Mouse (Mus musculus): ENCODE data around the gene Fyb. TPM values are rescaled to one million over a fixed set of nuclear protein-coding genes. Genes with fewer than 3 reads are reported as not detected.

The Fyb gene
- polyA plus RNA-seq, 1 experiment = 190 TPM

DNA sequence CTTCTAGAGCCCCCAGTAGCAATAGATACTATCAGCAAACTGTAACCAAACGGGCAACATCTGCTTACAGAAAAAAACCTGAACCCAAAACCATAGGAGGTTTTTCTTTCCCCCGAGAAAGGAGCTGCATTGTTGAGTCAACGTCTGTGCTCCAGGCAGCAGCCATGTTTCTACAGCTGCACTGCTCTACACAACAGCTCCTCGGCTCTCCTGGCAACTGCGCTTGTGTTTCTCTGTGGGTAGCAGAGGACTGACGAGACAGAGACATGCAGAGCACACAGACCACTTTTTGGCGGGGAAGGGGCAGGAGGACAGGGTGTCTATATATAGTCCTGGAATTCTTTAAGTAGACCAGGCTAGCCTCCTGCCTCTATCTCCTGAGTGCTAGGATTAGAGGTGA is 65.5 kb downstream of the Fyb start:
- Histone ChIP-seq H3ac (ENCODE audit: control insufficient read depth, insufficient read length, low read depth) (no peak overlapping the region), H3K4me3 (ENCODE audit: insufficient read depth, poor library complexity, severe bottlenecking) (no peak overlapping the region), H3K79me3 (ENCODE audit: low read depth) (no peaks in the 10 kb centered on the region), H3K36me3 (ENCODE audit: control insufficient read depth, insufficient read depth) (no peaks in the 10 kb centered on the region), H3K79me2 (ENCODE audit: control insufficient read depth, insufficient read depth) (no peaks in the 10 kb centered on the region), H3K27me3 (ENCODE audit: control insufficient read depth, insufficient read depth, insufficient read length) (no peaks in the 10 kb centered on the region)
- TF ChIP-seq MAX (IDR thresholded peaks at IDR 0.05) = no peak
- TF ChIP-seq MYOG (IDR thresholded peaks at IDR 0.05; ENCODE audit: control insufficient read depth, extremely low read depth, insufficient read length) = no peak
- no peak for TF ChIP-seq CTCF (IDR thresholded peaks at IDR 0.05; ENCODE audit: control insufficient read depth, insufficient read depth, insufficient read length)

DNA sequence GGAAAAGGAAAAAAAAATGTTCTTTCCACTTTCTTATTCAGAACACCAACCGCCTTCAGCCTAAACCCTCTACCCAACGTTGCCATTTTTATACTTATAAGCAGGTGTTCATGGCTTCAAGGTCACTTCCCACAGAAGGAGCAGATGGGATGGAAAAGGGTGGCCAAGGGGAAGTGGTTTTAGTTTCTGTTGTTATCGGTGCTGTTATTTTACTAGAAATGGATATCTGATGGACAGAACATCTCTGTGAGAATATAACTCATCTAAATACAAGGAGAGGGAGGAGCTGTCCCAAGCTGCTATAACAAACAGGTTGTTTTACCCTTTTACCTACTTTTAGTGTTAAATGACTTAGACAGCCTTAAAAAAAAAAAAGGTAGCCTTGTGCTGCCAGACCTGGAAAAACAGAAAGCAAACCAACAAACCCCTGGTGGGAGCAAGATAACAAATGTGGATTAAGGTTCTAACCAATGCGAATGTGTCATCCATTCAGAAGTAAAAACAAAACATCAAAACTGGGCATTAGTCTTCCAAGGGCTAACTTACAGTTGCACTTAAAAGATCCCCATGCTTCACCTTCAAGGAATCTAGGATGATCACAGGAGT is 68.3 kb downstream of the Fyb start:
- Histone ChIP-seq H3K79me3 (ENCODE audit: low read depth) (no peaks in the 10 kb centered on the region), H3K27me3 (ENCODE audit: control insufficient read depth, insufficient read depth, insufficient read length) (no peaks in the 10 kb centered on the region), H3K36me3 (ENCODE audit: control insufficient read depth, insufficient read depth) (no peaks in the 10 kb centered on the region), H3ac (ENCODE audit: control insufficient read depth, insufficient read length, low read depth) (no peak overlapping the region), H3K4me3 (ENCODE audit: insufficient read depth, poor library complexity, severe bottlenecking) (no peak overlapping the region), H3K79me2 (ENCODE audit: control insufficient read depth, insufficient read depth) (no peaks in the 10 kb centered on the region)
- TF ChIP-seq CEBPB (IDR thresholded peaks at IDR 0.05; ENCODE audit: low read depth) (no peak), MYOG (IDR thresholded peaks at IDR 0.05; ENCODE audit: control insufficient read depth, extremely low read depth, insufficient read length) (no peak), USF1 (IDR thresholded peaks at IDR 0.05; ENCODE audit: low read depth) (no peak), CTCF (IDR thresholded peaks at IDR 0.05; ENCODE audit: control insufficient read depth, insufficient read depth, insufficient read length) (no peak), FOSL1 (IDR thresholded peaks at IDR 0.05; ENCODE audit: insufficient read depth, low read length, poor library complexity, severe bottlenecking) (no peak), MAX (IDR thresholded peaks at IDR 0.05) (no peak), MYOD1 (IDR thresholded peaks at IDR 0.05; ENCODE audit: control insufficient read depth, insufficient read length, low read depth) (no peak)

DNA sequence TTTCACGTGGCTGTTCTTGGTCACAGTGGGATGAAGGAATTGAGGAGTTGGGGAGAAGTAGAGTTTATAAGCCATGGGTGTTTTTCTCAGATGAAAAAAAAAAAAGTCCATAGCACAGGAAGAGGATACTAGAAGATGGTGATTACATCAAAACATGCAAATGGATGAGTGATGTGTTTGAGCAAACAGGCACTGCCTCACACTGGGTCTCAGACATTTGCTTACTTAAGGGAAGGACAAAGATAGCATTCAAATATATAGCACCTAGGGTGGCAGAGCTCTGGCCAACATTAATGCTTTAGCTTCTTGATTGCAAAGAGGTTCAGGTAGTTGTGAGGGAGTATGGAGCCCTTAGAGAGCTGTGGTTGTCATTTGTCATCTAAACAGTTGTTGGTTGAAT is 68.9 kb downstream of the Fyb start:
- Histone ChIP-seq H3ac (ENCODE audit: control insufficient read depth, insufficient read length, low read depth) (no peak overlapping the region), H3K79me2 (ENCODE audit: control insufficient read depth, insufficient read depth) (no peaks in the 10 kb centered on the region), H3K27me3 (ENCODE audit: control insufficient read depth, insufficient read depth, insufficient read length) (no peaks in the 10 kb centered on the region), H3K79me3 (ENCODE audit: low read depth) (no peaks in the 10 kb centered on the region), H3K36me3 (ENCODE audit: control insufficient read depth, insufficient read depth) (no peaks in the 10 kb centered on the region), H3K4me3 (ENCODE audit: insufficient read depth, poor library complexity, severe bottlenecking) (no peak overlapping the region)
- TF ChIP-seq CEBPB (IDR thresholded peaks at IDR 0.05; ENCODE audit: low read depth) = no peak
- TF ChIP-seq MAX (IDR thresholded peaks at IDR 0.05) = no peak
- TF ChIP-seq FOSL1 (IDR thresholded peaks at IDR 0.05; ENCODE audit: insufficient read depth, low read length, poor library complexity, severe bottlenecking) = no peak
- no peak for TF ChIP-seq MYOG (IDR thresholded peaks at IDR 0.05; ENCODE audit: control insufficient read depth, extremely low read depth, insufficient read length)
- no peak for TF ChIP-seq USF1 (IDR thresholded peaks at IDR 0.05; ENCODE audit: low read depth)
- no peak for TF ChIP-seq CTCF (IDR thresholded peaks at IDR 0.05; ENCODE audit: control insufficient read depth, insufficient read depth, insufficient read length)

DNA sequence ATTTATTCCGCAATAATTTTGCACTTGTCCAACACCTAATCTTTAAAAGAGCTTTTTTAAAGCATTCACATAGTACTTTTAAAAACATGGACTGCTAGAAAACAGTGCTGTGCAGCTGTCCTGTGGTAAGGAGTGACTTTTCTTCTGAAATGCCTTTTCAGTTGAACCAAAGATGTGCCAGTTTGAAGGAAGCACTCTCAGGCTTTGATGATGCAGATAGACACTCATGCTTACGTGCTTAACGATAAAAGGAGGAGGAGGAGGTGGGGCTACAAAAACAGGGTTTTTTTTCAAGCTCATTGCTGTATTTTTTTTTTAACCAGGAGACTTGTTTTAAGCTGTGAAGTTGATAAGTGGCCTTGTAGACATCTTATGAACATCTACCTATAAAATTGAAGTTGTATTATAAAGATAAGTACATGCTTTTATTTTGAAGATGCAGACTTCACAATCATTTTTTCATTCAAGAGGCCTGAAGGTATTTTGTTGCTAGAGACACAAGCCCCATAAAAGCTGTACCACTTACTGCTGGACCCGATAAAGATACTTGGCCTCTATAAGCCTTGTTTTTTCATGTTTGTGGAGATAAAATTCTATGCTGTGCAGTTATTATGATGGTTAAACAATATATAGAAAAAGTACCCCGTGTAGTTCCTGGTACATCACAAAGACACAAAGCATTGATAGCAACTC is 70.1 kb downstream of the Fyb start:
- Histone ChIP-seq H3ac (ENCODE audit: control insufficient read depth, insufficient read length, low read depth) (no peak overlapping the region), H3K4me3 (ENCODE audit: insufficient read depth, poor library complexity, severe bottlenecking) (no peak overlapping the region), H3K36me3 (ENCODE audit: control insufficient read depth, insufficient read depth) (no peaks in the 10 kb centered on the region), H3K79me2 (ENCODE audit: control insufficient read depth, insufficient read depth) (no peaks in the 10 kb centered on the region), H3K79me3 (ENCODE audit: low read depth) (no peaks in the 10 kb centered on the region), H3K27me3 (ENCODE audit: control insufficient read depth, insufficient read depth, insufficient read length) (no peaks in the 10 kb centered on the region)
- TF ChIP-seq MYOG (IDR thresholded peaks at IDR 0.05; ENCODE audit: control insufficient read depth, extremely low read depth, insufficient read length) = no peak
- TF ChIP-seq USF1 (IDR thresholded peaks at IDR 0.05; ENCODE audit: low read depth) = no peak
- TF ChIP-seq FOSL1 (IDR thresholded peaks at IDR 0.05; ENCODE audit: insufficient read depth, low read length, poor library complexity, severe bottlenecking) = no peak
- no peak for TF ChIP-seq MAX (IDR thresholded peaks at IDR 0.05)
- TF ChIP-seq CTCF (IDR thresholded peaks at IDR 0.05; ENCODE audit: control insufficient read depth, insufficient read depth, insufficient read length) = no peak
- no peak for TF ChIP-seq MYOD1 (IDR thresholded peaks at IDR 0.05; ENCODE audit: control insufficient read depth, insufficient read length, low read depth)

DNA sequence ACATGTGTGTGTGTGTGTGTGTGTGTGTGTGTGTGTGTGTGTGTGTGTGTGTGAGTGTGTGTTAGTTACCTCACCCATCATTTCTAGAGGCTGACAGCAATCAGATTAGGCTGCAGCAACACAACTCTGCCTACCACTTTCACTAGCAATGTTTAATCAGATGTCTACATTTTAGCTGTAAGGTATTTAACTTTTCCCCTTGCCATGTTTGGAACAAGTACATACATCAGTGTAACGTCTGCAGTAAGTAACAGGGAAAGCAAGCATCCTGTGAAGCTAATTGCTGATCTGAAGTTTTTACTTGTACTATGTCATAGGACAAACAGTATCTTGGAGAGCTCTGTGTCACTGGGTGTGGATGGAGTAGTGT is 70.6 kb downstream of the Fyb start:
- H3K79me2 ChIP-seq (ENCODE audit: control insufficient read depth, insufficient read depth) = no peaks in the 10 kb centered on the region
- H3K36me3 ChIP-seq (ENCODE audit: control insufficient read depth, insufficient read depth) = no peaks in the 10 kb centered on the region
- no peak overlapping the region for H3K4me3 ChIP-seq (ENCODE audit: insufficient read depth, poor library complexity, severe bottlenecking)
- no peak overlapping the region for H3ac ChIP-seq (ENCODE audit: control insufficient read depth, insufficient read length, low read depth)
- no peaks in the 10 kb centered on the region for H3K27me3 ChIP-seq (ENCODE audit: control insufficient read depth, insufficient read depth, insufficient read length)
- no peaks in the 10 kb centered on the region for H3K79me3 ChIP-seq (ENCODE audit: low read depth)
- TF ChIP-seq MYOG (IDR thresholded peaks at IDR 0.05; ENCODE audit: control insufficient read depth, extremely low read depth, insufficient read length) = no peak
- TF ChIP-seq MAX (IDR thresholded peaks at IDR 0.05) = no peak
- no peak for TF ChIP-seq FOSL1 (IDR thresholded peaks at IDR 0.05; ENCODE audit: insufficient read depth, low read length, poor library complexity, severe bottlenecking)
- no peak for TF ChIP-seq USF1 (IDR thresholded peaks at IDR 0.05; ENCODE audit: low read depth)
- no peak for TF ChIP-seq CTCF (IDR thresholded peaks at IDR 0.05; ENCODE audit: control insufficient read depth, insufficient read depth, insufficient read length)
- no peak for TF ChIP-seq MYOD1 (IDR thresholded peaks at IDR 0.05; ENCODE audit: control insufficient read depth, insufficient read length, low read depth)
- no peak for TF ChIP-seq CEBPB (IDR thresholded peaks at IDR 0.05; ENCODE audit: low read depth)

DNA sequence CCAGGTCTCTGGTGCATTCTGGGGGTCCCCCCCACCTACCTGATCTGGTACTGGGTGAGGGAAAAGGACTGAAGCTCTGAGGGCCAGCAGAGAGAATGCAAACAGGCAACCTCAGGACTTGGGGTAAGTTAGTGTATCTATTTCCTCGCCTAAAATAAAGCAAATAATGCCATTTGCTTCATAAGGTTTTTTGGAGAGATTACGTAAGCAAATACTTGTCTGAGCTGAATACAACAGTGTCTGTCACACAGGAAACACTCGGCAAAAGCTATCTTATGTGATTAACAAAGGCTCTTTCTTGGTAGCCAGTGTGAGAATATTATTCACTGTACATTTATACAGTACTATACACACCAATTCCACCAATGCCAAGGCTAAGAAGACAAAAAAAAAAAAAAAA is 76.0 kb downstream of the Fyb start:
- TF ChIP-seq MAX (IDR thresholded peaks at IDR 0.05) (no peak), MYOG (IDR thresholded peaks at IDR 0.05; ENCODE audit: control insufficient read depth, extremely low read depth, insufficient read length) (no peak), FOSL1 (IDR thresholded peaks at IDR 0.05; ENCODE audit: insufficient read depth, low read length, poor library complexity, severe bottlenecking) (no peak), CEBPB (IDR thresholded peaks at IDR 0.05; ENCODE audit: low read depth) (no peak), MYOD1 (IDR thresholded peaks at IDR 0.05; ENCODE audit: control insufficient read depth, insufficient read length, low read depth) (no peak), USF1 (IDR thresholded peaks at IDR 0.05; ENCODE audit: low read depth) (no peak)
- no peak overlapping the region for H3K4me3 ChIP-seq (ENCODE audit: insufficient read depth, poor library complexity, severe bottlenecking)
- no peaks in the 10 kb centered on the region for H3K36me3 ChIP-seq (ENCODE audit: control insufficient read depth, insufficient read depth)
- H3K79me2 ChIP-seq (ENCODE audit: control insufficient read depth, insufficient read depth) = no peaks in the 10 kb centered on the region
- H3K79me3 ChIP-seq (ENCODE audit: low read depth) = no peaks in the 10 kb centered on the region
- no peak overlapping the region for H3ac ChIP-seq (ENCODE audit: control insufficient read depth, insufficient read length, low read depth)
- no peaks in the 10 kb centered on the region for H3K27me3 ChIP-seq (ENCODE audit: control insufficient read depth, insufficient read depth, insufficient read length)
